Mouse (Mus musculus): ENCODE results near the gene Mefv.
"Not testable (repeated sequence)": the region's sequence is repeated elsewhere in the genome, so short reads cannot be mapped to it uniquely, and the experiment has no call there.

Mefv gene

DNA sequence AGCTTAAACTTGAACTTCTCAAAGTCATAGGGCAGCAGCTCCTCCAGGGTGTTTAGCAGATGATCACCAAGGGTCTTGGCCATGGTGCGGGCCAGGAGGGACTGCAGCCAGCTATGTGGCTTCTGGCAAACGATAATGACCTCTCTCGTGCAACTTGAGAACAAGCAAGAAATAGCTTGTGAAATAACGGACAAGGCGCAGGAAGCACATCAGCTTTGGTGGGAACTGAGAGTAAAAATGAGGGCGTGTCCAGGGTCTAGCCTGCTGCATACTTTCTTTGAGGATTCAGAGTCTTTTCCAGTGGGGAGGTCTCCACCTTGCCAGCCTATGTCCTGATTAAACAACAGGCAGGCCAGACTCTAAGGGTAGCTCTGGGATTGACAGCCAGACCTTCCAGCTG is at the start of gene Mefv:
Gene Mefv (minus strand): TSS at position 118 of the 400 bp plus-strand sequence.
- no peak for DNase-seq (ENCODE audit: low spot score in 2 of 2)

DNA sequence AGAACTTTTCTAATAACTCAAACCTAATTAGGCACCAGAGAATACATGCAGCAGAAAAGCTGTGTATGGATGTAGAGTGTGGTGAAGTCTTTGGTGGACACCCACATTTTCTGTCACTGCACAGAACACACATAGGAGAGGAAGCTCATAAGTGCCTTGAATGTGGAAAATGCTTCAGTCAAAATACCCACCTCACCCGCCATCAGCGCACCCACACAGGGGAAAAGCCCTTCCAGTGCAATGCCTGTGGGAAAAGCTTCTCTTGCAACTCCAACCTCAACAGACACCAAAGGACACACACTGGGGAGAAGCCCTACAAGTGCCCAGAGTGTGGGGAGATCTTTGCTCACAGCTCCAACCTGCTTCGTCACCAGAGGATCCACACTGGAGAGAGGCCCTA is 31.1 kb upstream of the Mefv start:
- DNase-seq (ENCODE audit: low spot score in 2 of 2): no peak

DNA sequence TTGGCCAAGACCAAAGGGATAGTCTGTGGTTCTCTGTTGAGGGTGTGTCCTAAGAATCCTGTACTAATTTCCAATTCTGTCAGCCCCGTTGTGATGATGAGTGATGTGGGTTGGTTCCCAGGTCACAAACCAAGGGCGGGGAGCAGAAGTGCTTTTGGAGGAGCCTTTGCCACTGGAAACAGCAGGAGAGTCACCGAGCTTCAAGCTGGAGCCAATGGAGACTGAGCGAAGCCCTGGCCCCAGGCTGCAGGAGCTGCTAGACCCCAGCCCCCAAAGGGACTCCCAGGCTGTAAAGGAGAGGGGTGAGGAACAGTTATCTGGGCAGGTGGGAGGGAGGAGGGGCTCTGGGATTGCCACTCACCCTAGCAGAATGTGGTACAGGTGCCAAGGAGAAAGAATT is 27.8 kb upstream of the Mefv start:
- DNase-seq (ENCODE audit: low spot score in 2 of 2): no peak

DNA sequence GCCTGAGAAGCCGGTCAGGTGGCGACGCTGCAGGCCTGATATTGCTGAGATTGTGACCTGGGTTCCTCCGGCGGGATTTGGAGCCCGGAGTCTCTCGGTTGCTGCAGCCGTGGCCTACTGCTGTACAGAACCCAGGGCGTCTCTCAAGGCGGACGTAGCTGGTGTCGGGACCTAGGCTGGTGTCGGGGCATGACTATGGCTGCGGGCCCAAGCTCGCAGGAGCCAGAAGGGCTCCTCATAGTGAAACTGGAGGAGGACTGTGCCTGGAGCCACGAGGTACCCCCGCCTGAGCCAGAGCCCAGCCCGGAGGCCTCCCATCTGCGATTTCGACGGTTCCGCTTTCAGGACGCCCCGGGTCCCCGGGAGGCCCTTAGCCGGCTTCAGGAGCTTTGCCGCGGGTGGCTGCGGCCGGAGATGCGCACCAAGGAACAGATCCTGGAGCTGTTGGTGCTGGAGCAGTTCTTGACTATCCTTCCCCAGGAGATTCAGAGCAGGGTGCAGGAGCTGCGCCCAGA is 26.3 kb upstream of the Mefv start:
- DNase-seq (ENCODE audit: low spot score in 2 of 2): no peak

DNA sequence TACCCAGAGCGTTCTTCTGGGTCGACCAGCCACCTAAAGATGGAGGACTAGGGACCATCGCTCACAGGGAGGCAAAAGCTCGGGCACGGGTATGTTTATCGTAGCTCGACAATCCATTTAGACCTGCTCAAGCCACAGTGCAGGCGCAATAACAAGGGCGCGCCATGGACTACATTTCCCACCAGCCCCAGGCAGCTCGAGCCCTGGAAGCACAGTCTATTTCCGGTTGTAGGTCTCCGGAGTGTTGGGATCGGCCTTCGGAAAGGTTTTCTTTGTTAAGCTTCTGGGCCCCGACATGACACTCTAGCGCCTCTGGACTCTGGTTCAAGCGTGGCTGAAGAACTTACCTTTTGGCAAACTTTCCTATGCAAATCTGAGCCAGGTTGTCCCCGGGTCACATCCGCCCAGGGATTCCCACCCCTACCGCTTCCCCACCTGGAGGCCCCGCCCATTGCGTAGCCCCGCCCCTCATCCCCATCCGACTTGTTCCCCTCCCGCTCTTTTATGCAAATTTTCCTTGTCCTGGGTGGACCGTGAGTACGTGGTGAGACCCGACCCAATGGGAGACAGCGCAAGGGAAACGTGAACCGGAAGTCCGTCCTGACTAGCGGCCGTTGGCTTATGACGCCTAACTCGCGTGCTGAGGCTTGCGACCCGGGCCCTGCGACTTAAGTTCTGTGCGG is 25.7 kb upstream of the Mefv start, which contains the start of gene Zfp263:
Gene Zfp263 (plus strand): TSS at position 591 of the 683 bp plus-strand sequence.
- peak; percentile 86 to 92 for DNase-seq (ENCODE audit: low spot score in 2 of 2)

DNA sequence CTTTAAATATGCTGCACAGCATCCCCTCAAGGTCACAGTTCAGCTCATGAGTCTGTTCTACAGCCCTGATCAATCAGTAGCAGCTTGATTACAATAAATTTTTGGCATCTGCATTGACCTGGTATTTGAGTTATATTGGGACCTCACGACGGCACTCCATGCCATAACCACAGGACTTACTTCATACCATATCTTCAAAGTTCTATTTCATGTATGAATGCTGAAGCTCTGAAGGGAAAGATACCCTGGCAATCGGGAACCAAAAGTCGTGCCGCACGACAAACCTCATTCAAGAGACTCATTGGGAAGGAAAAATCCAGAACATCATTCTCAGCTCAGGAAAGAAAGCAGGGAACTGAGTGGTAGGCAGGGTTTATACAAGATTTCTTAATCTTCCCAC is 24.6 kb upstream of the Mefv start:
- DNase-seq (ENCODE audit: low spot score in 2 of 2): no peak

DNA sequence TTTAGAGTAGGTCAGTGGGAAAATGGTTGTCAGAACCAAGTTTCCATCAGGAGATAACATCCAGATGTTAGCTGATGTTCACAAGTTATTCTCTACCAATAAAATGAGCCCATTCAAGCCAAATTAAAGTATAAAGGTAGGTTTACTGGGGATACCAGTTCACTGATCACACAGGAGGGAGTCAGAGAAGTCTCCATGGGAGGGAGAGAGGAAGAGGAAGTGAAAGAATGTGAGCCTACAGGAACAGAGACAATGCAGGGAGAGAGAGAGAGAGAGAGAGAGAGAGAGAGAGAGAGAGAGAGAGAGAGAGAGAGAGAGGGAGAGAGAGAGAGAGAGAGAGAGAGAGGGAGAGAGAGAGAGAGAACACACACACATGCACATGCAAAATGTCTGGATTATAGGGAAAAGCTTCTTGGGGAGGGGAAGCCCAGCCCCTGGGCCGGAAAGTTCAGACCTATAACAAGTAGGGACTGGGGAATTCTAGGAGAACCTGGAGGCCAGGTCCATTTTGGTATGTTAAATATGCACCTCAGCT is 15.4 kb upstream of the Mefv start:
- no peak for DNase-seq (ENCODE audit: low spot score in 2 of 2)

DNA sequence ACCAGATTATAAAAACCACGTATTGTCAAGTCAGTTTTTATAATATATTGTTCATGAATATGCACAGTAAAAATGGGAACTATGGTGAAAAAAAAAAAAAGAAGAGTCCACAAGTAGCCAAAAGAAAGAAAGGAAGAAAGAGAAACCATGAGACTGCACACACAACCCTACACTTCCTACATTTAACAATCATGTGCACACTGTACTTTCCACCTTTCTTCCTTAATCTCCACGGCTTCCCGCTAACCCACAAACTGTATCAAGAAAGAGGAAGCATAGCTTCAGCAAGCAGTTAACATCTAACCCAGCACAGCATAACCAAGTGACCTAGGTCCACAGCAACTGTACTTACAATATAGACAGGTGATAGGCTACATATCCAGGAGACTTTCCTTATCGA is 14.7 kb upstream of the Mefv start:
- no peak for DNase-seq (ENCODE audit: low spot score in 2 of 2)

DNA sequence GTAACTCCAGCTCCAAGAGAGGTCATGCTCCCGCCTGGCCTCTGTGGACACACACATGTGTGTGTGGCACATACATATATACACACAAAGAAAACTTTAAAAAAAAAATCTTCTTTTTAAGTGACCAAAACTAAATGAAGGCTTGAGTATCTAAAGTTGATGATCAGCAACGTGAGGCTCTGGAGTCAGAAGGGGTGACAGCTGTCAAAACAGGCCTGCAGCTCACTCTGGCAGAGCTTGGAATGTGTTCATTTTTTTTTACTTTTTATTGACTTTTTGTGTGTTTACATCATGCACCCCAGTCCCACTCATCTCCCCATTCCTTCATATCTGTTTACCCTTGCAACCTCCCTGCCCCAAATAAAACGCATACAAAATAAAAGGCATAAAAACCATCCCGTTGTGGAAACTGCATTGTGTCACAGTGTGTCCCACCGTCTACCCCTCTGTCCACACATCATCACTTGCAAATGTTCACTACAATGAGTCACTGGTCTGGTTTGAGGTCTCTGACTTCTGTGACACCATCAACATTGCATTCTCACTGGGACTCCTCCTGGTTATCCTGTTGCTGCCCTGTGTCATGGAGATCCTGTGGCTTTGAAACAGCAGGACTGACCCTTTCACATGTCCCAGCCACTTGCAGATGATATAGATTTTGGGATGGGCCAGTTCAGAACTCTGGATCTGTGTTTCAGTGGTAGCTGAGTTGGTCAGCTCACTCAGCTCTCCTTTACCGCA is 10.3 kb upstream of the Mefv start:
- DNase-seq (ENCODE audit: low spot score in 2 of 2): no peak

DNA sequence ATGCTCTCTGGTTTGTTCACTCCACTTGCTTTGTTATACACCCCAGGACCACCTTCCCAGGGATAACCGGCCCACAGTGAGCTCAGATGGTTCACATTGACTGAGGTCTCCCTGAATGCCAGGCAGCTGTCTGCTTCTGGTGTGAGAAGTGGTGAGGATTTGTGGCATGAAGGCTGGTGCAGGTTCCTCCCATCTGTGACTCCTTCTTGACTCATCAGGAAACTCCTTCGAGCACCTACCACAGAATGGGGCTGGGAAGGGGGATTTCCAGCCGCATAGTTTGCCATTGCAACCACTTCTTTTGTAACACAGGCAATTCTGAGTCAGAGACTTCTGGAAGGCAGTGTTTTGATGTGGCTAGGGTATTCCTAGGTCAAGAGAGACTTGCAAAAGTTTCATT is 5.3 kb upstream of the Mefv start:
- DNase-seq (ENCODE audit: low spot score in 2 of 2): no peak

DNA sequence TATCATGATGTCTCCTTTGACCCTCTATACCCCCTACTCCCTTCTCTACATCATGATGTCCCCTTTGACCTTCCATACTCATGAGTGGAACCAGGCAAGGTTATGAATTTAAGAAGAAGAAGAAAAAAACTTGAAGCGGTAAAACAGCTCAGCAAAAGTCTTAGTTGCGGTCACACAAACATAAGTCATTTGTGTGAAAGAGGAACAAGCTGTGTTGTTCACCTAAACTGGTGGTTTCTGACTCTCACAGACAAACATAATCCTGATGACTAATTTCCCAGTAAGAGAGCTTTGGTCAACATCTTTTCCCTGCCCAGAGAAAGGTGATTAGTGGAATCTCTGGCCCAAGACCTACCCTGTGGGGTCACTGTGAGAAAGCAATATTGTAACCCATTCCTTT is 3.2 kb downstream of the Mefv start:
- DNase-seq (ENCODE audit: low spot score in 2 of 2): no peak

DNA sequence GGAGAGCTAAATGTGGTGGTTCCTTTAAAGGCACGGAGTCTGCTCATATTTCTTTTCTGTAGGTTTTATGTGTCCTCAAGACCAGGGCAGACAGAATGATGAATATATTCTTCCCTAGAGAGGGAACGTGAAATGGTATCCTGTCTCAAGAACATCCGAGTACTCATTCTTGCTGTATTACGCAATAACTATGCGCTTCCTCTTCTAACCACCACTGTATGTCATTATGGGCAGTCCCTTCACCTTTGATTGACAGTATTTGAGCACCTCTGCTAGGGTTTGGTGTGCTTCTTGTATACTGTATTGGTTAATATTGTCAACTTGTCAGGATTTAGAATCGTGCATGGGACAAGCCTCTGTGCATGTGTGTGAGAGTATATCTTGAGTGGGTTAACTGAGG is 11.2 kb downstream of the Mefv start:
- DNase-seq (ENCODE audit: low spot score in 2 of 2): no peak

DNA sequence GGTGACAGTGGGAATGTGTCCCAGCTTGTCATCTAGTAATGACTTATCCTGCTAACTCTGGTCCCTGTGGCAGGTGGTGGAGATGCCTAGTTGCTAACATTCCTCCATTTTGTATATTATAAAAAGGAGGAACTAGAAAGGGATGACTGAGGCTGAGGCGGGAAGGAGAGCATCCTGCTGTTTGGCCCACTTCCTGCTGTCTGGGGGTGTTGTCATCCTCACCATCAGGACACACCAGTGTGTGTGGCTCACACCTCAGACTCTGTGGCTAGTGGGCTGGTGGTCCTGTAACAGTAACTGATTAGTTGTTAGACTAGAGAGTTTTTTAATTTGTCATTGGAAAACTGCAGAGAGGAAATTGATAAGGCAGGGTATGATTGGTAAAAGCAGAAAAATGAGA is 17.0 kb downstream of the Mefv start:
- no peak for DNase-seq (ENCODE audit: low spot score in 2 of 2)

DNA sequence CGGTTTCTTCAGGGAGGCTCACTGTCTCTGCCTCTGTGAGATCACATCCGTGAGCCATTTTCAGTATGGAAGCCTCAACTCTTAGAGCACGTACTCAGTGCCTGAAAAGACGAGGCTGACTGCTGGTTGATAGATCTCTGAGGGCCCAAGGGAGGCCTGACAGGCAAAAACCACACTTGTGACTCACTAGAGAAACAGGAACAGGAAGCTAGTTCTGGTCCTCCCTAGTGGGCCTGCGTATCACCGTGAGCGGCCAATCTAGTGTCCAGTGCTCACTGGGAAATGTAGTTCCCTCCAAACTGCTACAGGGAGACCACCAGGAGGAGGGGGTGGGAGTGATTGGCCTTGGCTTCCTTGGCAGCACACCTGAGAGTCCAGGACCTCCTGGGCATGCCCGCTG is 18.6 kb downstream of the Mefv start:
- no peak for DNase-seq (ENCODE audit: low spot score in 2 of 2)

DNA sequence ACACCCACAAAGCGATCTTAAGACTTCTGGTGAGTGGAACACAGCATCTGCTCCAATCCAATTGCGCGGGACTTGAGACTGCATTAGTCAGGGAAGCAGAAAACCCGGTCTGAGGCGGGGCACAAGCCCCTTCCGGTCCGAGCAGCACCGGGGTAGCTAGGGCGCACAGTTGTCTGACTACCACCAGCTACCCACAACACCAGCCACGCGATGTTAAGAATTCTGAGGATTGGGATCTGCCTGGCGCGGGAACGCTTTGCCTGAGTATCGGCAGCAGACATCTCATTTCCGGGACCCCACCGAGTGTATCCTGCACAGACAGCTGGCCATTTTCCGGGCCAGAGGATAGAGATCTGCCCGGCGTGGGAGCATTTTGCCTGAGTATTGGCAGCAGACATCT is 28.3 kb downstream of the Mefv start:
- not testable (repeated sequence) for DNase-seq (ENCODE audit: low spot score in 2 of 2)
